Mouse (Mus musculus) WW6 (cell line): ENCODE measurements around the gene Bola1.
"Not testable (repeated sequence)": the region's sequence is repeated elsewhere in the genome, so short reads cannot be mapped to it uniquely, and the experiment has no call there.

ENCODE experiments used
- DNase-seq: peaks from one replicate; pipeline ENCODE4 v3.0.0-alpha.2; 2013; ENCODE audit warnings: low read depth, low spot score

Gene Bola1

GRCm38 (mm10) chr3:96180727-96181477 is 38.6 kb downstream of the Bola1 start, which contains the start of gene Sv2a:
Gene Sv2a (plus strand): TSS chr3:96181151.
- no peak for DNase-seq

- DNase-seq: no peak
These were observed 40.0 kb downstream of the Bola1 start for GRCm38 (mm10) chr3:96179531-96179930.

GRCm38 (mm10) chr3:96178902-96179301 is 40.6 kb downstream of the Bola1 start:
- DNase-seq: no peak

- DNase-seq: no peak
These were observed 41.1 kb downstream of the Bola1 start for GRCm38 (mm10) chr3:96178427-96178826.

GRCm38 (mm10) chr3:96175251-96175650 is 44.3 kb downstream of the Bola1 start:
- no peak for DNase-seq

DNA sequence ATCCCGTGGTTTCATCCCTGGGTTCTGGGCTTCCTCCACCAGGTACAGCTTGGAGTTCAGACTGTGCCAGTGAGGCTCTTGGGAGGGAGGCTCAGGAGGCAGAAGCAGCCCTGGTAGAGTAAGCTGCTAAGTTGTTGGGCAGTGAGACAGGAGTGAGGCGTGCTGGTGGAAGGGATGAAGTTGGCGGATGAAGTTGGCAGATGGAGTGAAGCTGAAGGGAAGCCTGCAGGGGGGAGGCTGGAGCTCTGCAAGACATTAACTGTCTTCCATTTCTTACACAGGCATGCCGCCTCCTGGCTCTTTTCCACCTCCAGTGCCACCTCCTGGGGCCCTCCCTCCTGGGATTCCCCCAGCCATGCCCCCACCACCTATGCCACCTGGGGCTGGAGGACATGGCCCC is 45.5 kb downstream of the Bola1 start:
- DNase-seq: not testable (repeated sequence)

GRCm38 (mm10) chr3:96173185-96173584 is 46.3 kb downstream of the Bola1 start:
- no peak for DNase-seq

DNA sequence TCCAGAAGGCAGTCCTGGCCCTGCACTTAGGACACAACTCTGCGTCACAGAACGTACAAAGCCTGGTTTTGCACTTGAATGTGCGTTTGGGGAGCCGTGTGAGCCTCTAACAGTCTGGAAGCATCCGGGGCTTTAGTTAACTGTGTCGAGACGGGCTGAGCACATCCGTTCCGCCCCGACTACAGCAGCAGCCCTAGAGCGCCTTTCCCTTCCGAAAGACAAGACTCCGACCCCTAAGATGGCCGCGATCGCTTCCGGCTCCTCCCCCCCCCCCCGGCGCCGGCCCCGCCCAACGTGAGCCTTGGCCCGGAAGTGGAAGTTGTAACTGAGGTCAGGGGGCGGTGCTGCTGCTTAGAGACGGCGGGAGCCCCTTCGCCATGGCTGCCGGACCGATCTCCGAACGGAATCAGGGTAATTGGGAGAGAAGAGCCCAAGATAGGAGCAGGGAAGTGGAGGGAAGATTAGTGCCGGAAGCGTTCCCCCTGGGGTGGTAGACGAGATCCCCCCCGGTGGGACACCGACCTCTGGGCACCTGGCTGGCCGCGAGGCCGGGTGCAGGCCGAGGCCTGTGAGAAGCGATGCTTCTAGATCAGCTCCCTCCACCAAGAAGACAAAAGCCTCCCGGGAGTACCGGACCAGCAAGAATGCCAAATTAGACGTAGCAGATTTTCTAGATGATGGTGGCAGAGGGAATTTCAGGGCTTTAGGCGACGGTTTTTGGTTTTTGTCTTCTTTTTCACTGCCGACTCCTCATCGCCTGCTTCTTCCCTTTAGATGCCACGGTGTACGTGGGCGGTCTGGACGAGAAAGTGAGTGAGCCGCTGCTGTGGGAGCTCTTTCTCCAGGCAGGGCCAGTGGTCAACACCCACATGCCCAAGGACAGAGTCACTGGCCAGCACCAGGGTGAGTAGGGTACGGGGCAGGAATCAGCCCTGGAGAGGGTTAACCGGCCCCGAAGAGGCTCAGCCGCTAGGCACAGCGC is 47.0 kb downstream of the Bola1 start, which contains the start of gene Sf3b4:
TSS of gene Sf3b4 (plus strand) at position 136 of the 982 bp plus-strand sequence.
- DNase-seq: peak; percentile 77

GRCm38 (mm10) chr3:96171583-96172196 is 47.8 kb downstream of the Bola1 start:
- DNase-seq: no peak

GRCm38 (mm10) chr3:96170976-96171545 is 48.4 kb downstream of the Bola1 start:
- DNase-seq: no peak

- no peak for DNase-seq
These were observed 49.2 kb downstream of the Bola1 start for GRCm38 (mm10) chr3:96170276-96170675.

DNA sequence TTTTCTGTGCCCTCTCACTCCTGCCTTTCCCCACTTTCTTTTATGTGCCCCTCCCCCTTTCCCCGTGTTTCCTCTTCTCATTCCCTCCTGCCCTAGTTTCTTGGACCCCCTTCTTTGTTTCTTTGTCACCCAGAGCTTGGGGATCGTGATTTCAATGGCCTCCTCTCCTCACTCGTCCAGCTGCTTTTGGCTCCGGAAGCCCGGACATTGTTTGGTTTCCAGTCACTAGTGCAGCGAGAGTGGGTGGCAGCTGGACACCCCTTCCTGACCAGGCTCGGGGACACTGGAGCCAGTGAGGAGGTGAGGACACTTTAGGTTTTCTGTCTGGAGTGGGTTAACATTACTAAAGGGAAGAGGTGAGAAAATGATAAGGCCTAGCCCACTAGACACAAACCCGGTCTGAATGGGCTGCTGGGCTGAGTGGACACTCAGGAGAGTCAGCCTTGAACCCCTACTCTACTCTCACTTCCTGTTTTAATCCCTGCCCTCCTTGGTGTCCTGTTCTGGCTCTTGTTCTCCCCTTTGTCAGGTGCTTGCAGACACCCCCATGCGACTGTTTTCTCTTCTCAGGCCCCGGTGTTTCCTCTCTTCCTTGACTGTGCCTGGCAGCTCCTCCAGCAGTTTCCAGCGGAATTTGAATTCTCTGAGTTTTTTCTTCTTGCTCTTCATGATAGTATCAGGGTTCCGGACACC is 50.9 kb downstream of the Bola1 start:
- no peak for DNase-seq

DNA sequence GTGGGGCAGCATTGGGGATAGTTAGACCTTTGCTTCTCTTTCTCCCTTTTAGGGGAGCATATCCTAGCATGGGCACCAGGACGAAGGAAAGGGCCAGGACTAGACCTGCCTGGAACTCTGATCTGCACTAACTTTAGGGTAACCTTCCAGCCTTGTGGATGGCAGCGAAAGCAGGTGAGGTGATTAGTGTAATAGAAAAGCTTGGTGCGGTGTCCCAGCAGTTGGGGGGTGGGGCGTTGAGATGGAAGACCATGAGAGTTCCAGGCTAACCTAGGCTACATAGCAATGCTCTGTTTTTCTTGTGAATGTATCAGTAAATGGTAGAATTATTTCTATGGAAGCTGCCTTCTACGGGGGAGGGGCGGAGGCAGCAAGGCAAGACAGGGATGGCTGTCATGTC is 56.5 kb downstream of the Bola1 start:
- DNase-seq: no peak

DNA sequence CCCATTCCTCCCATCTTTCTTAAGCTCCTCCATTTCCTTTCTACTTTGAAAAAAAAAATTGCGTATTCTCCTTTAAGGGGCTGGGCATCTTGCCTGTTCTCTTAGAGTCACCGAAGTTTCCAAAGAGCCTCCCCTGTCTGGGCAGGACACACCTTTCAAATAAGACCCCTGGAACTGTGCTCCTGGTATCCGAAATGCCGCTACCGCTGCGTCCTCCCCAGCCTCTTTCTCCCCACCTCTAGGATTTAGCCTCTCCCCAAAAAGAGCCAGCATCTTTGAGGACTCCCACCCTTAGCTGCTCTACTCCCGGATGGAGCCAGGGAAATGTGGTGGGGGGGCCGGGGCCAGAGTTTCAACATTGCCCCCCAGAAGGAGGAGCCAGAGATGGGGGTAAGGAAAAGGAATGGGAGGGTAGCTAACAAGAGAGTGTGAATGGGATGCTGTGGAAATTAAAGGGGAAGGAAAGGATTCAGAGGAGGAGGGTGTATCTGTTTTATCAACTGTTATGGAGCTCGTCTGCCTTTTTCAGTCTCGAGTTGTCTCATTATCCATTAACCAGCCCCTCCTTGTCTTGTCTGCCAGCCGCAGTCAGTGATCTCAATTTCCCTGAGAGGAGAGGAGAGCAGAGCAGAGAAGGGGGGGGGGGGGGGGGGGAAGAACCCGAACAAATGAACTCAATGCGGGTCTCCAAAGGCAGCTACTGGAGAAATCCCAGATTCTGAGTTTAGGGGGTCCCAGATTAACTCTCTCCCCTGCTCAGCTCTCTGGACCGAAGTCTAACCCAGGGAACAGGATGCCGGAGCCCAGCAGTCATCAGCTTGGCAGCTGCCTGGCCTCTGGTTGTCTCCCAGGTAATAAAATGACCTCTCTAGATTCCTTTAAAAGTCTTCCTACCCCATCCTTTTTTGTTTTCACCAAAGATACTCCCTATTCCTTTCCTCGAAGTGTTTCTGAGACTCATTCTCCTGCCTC is 57.4 kb downstream of the Bola1 start, which contains the start of gene Mtmr11:
TSS of gene Mtmr11 (plus strand) at position 136 of the 972 bp plus-strand sequence.
- DNase-seq: no peak

- DNase-seq: peak; percentile 43
These were observed 58.5 kb downstream of the Bola1 start for GRCm38 (mm10) chr3:96160803-96161516.

- DNase-seq: no peak
These were observed 59.2 kb downstream of the Bola1 start for GRCm38 (mm10) chr3:96160222-96160802.

DNA sequence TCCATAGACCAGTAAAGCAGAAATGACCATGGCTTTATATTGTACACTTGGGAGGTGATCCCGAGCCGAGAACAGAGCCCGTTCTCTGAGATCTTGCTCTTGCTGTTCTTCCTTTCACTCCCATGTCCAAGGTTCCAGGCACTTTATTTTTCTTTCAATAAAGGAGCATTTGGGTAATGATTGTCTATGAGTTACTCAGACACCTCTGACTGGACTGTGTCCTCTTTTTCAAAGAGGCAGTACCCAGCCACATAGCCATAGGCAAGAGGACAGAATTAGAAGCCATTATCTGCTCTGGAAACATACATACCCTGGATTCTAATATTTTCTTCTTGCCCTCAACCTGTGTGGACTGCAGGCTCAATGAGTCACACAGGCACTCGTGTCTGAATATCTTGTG is 59.7 kb downstream of the Bola1 start:
- no peak for DNase-seq

GRCm38 (mm10) chr3:96155501-96155900 is 64.0 kb downstream of the Bola1 start:
- no peak for DNase-seq

DNA sequence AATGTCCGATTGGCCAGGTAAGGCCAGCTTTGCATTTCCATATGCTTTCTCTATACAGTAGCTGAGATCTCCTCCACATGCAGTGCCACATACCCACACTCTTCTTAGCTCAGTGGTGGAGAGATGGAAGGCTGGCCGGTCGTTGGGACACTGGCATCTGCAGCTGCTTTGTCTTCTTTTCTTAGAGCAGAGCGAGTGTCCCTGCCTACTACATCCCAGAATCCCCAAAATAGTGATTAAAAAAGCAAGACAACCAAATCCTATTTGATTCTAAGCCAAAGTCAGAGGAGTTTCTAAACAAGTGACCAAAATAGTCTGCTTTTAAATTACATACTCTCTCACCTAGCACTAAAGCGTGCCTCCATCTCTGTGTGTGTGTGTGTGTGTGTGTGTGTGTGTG is 66.9 kb downstream of the Bola1 start:
- no peak for DNase-seq
